Mouse (Mus musculus) hindbrain, embryonic 10.5 days (tissue): ENCODE measurements around the gene Isx. TPM values are rescaled to one million over a fixed set of nuclear protein-coding genes. Genes with fewer than 3 reads are reported as not detected.
A peak's percentile ranks its signal among the peaks of the same experiment; 100 is the strongest.

Source experiments
- DNase-seq: peaks from one replicate; pipeline ENCODE4 v3.0.0-alpha.2; 2017; ENCODE audit warnings: low spot score
- H3K27ac ChIP-seq: fragments of 300-500 bp; sonication (generic); 2 replicates; pipeline ENCODE4 v1.5.1; 2016; ENCODE audit warnings: mild to moderate bottlenecking, moderate library complexity
- H3K27me3 ChIP-seq: fragments of 300-500 bp; sonication (generic); 2 replicates; pipeline ENCODE4 v1.6.1; 2016; ENCODE audit warnings: mild to moderate bottlenecking; ENCODE audit not compliant: poor library complexity, insufficient read depth, severe bottlenecking
- H3K36me3 ChIP-seq: fragments of 300-500 bp; sonication (generic); 2 replicates; pipeline ENCODE4 v1.6.1; 2016; ENCODE audit warnings: mild to moderate bottlenecking, moderate library complexity
- H3K4me1 ChIP-seq: fragments of 300-500 bp; sonication (generic); replicated peaks from 2 replicates; pipeline ENCODE4 v1.6.1; 2016; ENCODE audit warnings: mild to moderate bottlenecking
- H3K4me3 ChIP-seq: fragments of 300-500 bp; sonication (generic); 2 replicates; pipeline ENCODE4 v1.5.1; 2016; ENCODE audit warnings: mild to moderate bottlenecking, moderate library complexity
- H3K9me3 ChIP-seq: fragments of 300-500 bp; sonication (generic); 2 replicates; pipeline ENCODE4 v1.6.1; 2016; ENCODE audit warnings: mild to moderate bottlenecking, moderate library complexity
- WGBS: fragments of 180-500 bp; shearing (Covaris S2); methylation state at CpG from one replicate; pipeline ENCODE4 v1.1.7; 2016; 5-methylcytosine and 5-hydroxymethylcytosine counted together
- polyA plus RNA-seq: library from polyadenylated mRNA; unstranded; fragments of >200 nt; fragmentation: Nextera tagmentation; extraction: Ambion mirVana; gene quantifications from 2 replicates; pipeline ENCODE4 v1.2.1, GENCODE M21; 2016

Gene Isx
- polyA plus RNA-seq, result not detected in 2 replicates

GRCm38 (mm10) chr8:74872940-74873339, at the start of gene Isx:
Gene Isx (plus strand): TSS chr8:74873173.
- no peak within 1 kb of the TSS for H3K27ac ChIP-seq
- WGBS, result 87% methylated on average over 3 of the region's 3 CpGs

GRCm38 (mm10) chr8:74827689-74828088, 45.3 kb upstream of the Isx start:
- WGBS, result 79% methylated on average over 3 of the region's 3 CpGs
- H3K4me3 ChIP-seq, result no peak overlapping the region
- H3K27me3 ChIP-seq, result no peaks in the 10 kb centered on the region
- no peaks in the 10 kb centered on the region for H3K36me3 ChIP-seq
- no peak for DNase-seq
- H3K4me1 ChIP-seq, result peaks cover 7% of the 10 kb centered on the region; the same call in 1 of the 2 replicates
- H3K27ac ChIP-seq, result no peak overlapping the region
- H3K9me3 ChIP-seq, result no peaks in the 10 kb centered on the region

More at GRCm38 (mm10) chr8:74872940-74873339, at the start of gene Isx:
- Histone ChIP-seq H3K4me1 (peaks cover 4% of the 10 kb centered on the region; the same call in 1 of the 2 replicates), H3K4me3 (no peak within 1 kb of the TSS), H3K27me3 (no peaks in the 10 kb centered on the region), H3K36me3 (no peaks in the 10 kb centered on the region), H3K9me3 (no peaks in the 10 kb centered on the region)
- no peak for DNase-seq

GRCm38 (mm10) chr8:74831322-74831721, 41.7 kb upstream of the Isx start:
- peaks cover 7% of the 10 kb centered on the region; the same call in 1 of the 2 replicates for H3K4me1 ChIP-seq
- H3K9me3 ChIP-seq, result no peaks in the 10 kb centered on the region
- no peak overlapping the region for H3K4me3 ChIP-seq
- H3K27ac ChIP-seq, result 0 out of 2 replicates have a peak overlapping the region, but pooled peaks have one; percentile 2
- H3K27me3 ChIP-seq, result no peaks in the 10 kb centered on the region
- 61% methylated on average over 5 of the region's 5 CpGs for WGBS
- no peak for DNase-seq
- no peaks in the 10 kb centered on the region for H3K36me3 ChIP-seq

- Histone ChIP-seq H3K9me3 (no peaks in the 10 kb centered on the region), H3K27ac (no peak overlapping the region), H3K4me1 (peaks cover 7% of the 10 kb centered on the region; the same call in 1 of the 2 replicates), H3K4me3 (no peak overlapping the region), H3K27me3 (no peaks in the 10 kb centered on the region), H3K36me3 (no peaks in the 10 kb centered on the region)
- DNase-seq, result no peak
- WGBS, result 74% methylated on average over 1 of the region's 1 CpGs
Observed at GRCm38 (mm10) chr8:74834246-74834645, 38.7 kb upstream of the Isx start.

GRCm38 (mm10) chr8:74847376-74848048, 25.5 kb upstream of the Isx start:
- no peak for DNase-seq
- WGBS, result 26% methylated on average over 12 of the region's 12 CpGs
- Histone ChIP-seq H3K27ac (no peak overlapping the region), H3K4me3 (no peak overlapping the region), H3K27me3 (no peaks in the 10 kb centered on the region), H3K4me1 (no peaks in the 10 kb centered on the region), H3K36me3 (no peaks in the 10 kb centered on the region), H3K9me3 (no peaks in the 10 kb centered on the region)

- WGBS, result 94% methylated on average over 1 of the region's 1 CpGs
- Histone ChIP-seq H3K27me3 (no peaks in the 10 kb centered on the region), H3K4me3 (no peak overlapping the region), H3K36me3 (no peaks in the 10 kb centered on the region), H3K4me1 (no peaks in the 10 kb centered on the region), H3K9me3 (no peaks in the 10 kb centered on the region), H3K27ac (no peak overlapping the region)
- no peak for DNase-seq
Observed at GRCm38 (mm10) chr8:74848707-74849106, 24.3 kb upstream of the Isx start.

- Histone ChIP-seq H3K4me1 (no peaks in the 10 kb centered on the region), H3K27me3 (no peaks in the 10 kb centered on the region), H3K36me3 (no peaks in the 10 kb centered on the region), H3K27ac (no peak overlapping the region), H3K4me3 (no peak overlapping the region), H3K9me3 (no peaks in the 10 kb centered on the region)
- no peak for DNase-seq
Observed at GRCm38 (mm10) chr8:74850971-74851370, 22.0 kb upstream of the Isx start.

GRCm38 (mm10) chr8:74851837-74852236, 21.1 kb upstream of the Isx start:
- 27% methylated on average over 3 of the region's 3 CpGs for WGBS
- no peak overlapping the region for H3K4me3 ChIP-seq
- DNase-seq, result peak; percentile 55

GRCm38 (mm10) chr8:74853488-74853887, 19.5 kb upstream of the Isx start:
- no peak overlapping the region for H3K27ac ChIP-seq
- H3K4me1 ChIP-seq, result no peaks in the 10 kb centered on the region
- WGBS, result 33% methylated on average over 5 of the region's 5 CpGs
- H3K4me3 ChIP-seq, result no peak overlapping the region
- no peak for DNase-seq
- H3K9me3 ChIP-seq, result no peaks in the 10 kb centered on the region
- no peaks in the 10 kb centered on the region for H3K36me3 ChIP-seq
- no peaks in the 10 kb centered on the region for H3K27me3 ChIP-seq

More at GRCm38 (mm10) chr8:74851837-74852236, 21.1 kb upstream of the Isx start:
- no peaks in the 10 kb centered on the region for H3K4me1 ChIP-seq
- no peaks in the 10 kb centered on the region for H3K36me3 ChIP-seq
- H3K9me3 ChIP-seq, result no peaks in the 10 kb centered on the region
- H3K27me3 ChIP-seq, result no peaks in the 10 kb centered on the region
- no peak overlapping the region for H3K27ac ChIP-seq

GRCm38 (mm10) chr8:74854786-74855185, 18.2 kb upstream of the Isx start:
- H3K4me1 ChIP-seq, result no peaks in the 10 kb centered on the region
- H3K4me3 ChIP-seq, result no peak overlapping the region
- DNase-seq, result no peak
- no peaks in the 10 kb centered on the region for H3K36me3 ChIP-seq
- WGBS, result 95% methylated on average over 4 of the region's 4 CpGs
- no peaks in the 10 kb centered on the region for H3K9me3 ChIP-seq
- no peak overlapping the region for H3K27ac ChIP-seq
- H3K27me3 ChIP-seq, result no peaks in the 10 kb centered on the region

- DNase-seq, result no peak
- no peaks in the 10 kb centered on the region for H3K36me3 ChIP-seq
- H3K4me3 ChIP-seq, result no peak overlapping the region
- no peak overlapping the region for H3K27ac ChIP-seq
- H3K9me3 ChIP-seq, result no peaks in the 10 kb centered on the region
- H3K4me1 ChIP-seq, result 0 out of 2 replicates have a peak, but pooled peaks cover 1% of the 10 kb centered on the region
- no peaks in the 10 kb centered on the region for H3K27me3 ChIP-seq
- WGBS, result 89% methylated on average over 3 of the region's 3 CpGs
Observed at GRCm38 (mm10) chr8:74855341-74855740, 17.6 kb upstream of the Isx start.

- DNase-seq, result no peak
- Histone ChIP-seq H3K36me3 (no peaks in the 10 kb centered on the region), H3K4me1 (0 out of 2 replicates have a peak, but pooled peaks cover 5% of the 10 kb centered on the region), H3K27me3 (no peaks in the 10 kb centered on the region), H3K27ac (no peak overlapping the region), H3K4me3 (no peak overlapping the region), H3K9me3 (no peaks in the 10 kb centered on the region)
- WGBS, result 91% methylated on average over 4 of the region's 4 CpGs
Observed at GRCm38 (mm10) chr8:74859241-74859640, 13.7 kb upstream of the Isx start.

- H3K36me3 ChIP-seq, result no peaks in the 10 kb centered on the region
- no peak overlapping the region for H3K4me3 ChIP-seq
- WGBS, result 63% methylated on average over 6 of the region's 6 CpGs
- no peaks in the 10 kb centered on the region for H3K27me3 ChIP-seq
- DNase-seq, result peak; percentile 36
- H3K9me3 ChIP-seq, result no peaks in the 10 kb centered on the region
- H3K27ac ChIP-seq, result no peak overlapping the region
- H3K4me1 ChIP-seq, result 0 out of 2 replicates have a peak, but pooled peaks cover 5% of the 10 kb centered on the region
Observed at GRCm38 (mm10) chr8:74860449-74860848, 12.5 kb upstream of the Isx start.
